Mouse (Mus musculus) C2C12 (cell line): ENCODE measurements around the gene Hecw2.

ENCODE experiments used
- CEBPB ChIP-seq: IDR thresholded peaks from one replicate; pipeline ENCODE4 v1.6.1; 2011; ENCODE audit warnings: low read depth, mild to moderate bottlenecking, control low read depth, moderate library complexity
- CTCF ChIP-seq: IDR thresholded peaks from one replicate; pipeline ENCODE4 v1.5.1; 2011; ENCODE audit not compliant: control insufficient read depth, insufficient read depth, insufficient read length

DNA sequence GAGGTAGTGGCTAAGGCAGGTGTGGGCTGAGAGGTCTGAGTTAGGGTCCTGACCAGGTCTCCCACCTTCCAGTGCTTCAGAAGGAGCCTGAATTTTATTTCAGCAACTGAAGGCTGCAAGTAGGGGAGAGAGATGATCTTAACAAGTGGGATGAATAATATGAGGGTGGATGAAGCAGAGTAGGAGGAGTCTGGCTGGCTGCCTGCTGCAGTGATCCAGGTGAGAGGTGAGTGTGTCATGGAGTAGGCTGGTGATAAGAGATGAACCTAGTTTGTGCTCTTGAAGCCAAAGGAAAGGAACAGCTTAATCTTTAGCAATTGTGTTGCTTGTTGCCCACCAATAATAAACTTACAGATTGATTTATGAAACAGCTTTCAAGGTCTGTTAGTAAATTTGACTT lies 373.0 kb downstream of the Hecw2 start:
- no peak for TF ChIP-seq CTCF
- TF ChIP-seq CEBPB = no peak
